ENCODE assay signal across 24 mouse cellular contexts in genomic region chr8:80899364-80899763, GRCm38 (mm10). TPM values are rescaled to one million over a fixed set of nuclear protein-coding genes. Genes with fewer than 3 reads are reported as not detected.
"Had no signal": no experiment of that assay in that cellular context is flagged by ENCODE, and none has a peak within 500 bp of the region (broad histone marks: within the 10 kb centered on the region; RNA-seq: fewer than 3 reads in every experiment).

No protein-coding gene starts in this region.

- H3K9me3 ChIP-seq: heart, embryonic 13.5 days; heart, embryonic 15.5 days; intestine, embryonic 15.5 days; liver, embryonic 13.5 days; liver, embryonic 15.5 days had no signal

- H3K4me3 ChIP-seq: heart, adult 2 months; heart, embryonic 13.5 days; heart, embryonic 15.5 days; intestine, embryonic 15.5 days; left cerebral cortex, adult 2 months; liver, embryonic 13.5 days; liver, embryonic 15.5 days had no signal

- H3K27me3 ChIP-seq: heart, embryonic 13.5 days; heart, embryonic 15.5 days; intestine, embryonic 15.5 days; liver, embryonic 13.5 days; liver, embryonic 15.5 days had no signal

- H3K9ac ChIP-seq: heart, embryonic 13.5 days; heart, embryonic 15.5 days; hindbrain, embryonic 14.5 days; intestine, embryonic 15.5 days; liver, embryonic 13.5 days; liver, embryonic 15.5 days had no signal

- H3K27ac ChIP-seq: heart, adult 2 months; heart, embryonic 13.5 days; heart, embryonic 15.5 days; hindbrain, embryonic 14.5 days; intestine, embryonic 15.5 days; left cerebral cortex, adult 2 months; liver, embryonic 13.5 days; liver, embryonic 15.5 days had no signal

- H3K4me2 ChIP-seq: heart, embryonic 11.5 days; heart, embryonic 13.5 days; heart, embryonic 15.5 days; hindbrain, embryonic 14.5 days; intestine, embryonic 15.5 days; liver, embryonic 11.5 days; liver, embryonic 13.5 days; liver, embryonic 15.5 days had no signal

- DNase-seq: gastrocnemius, postnatal 14 days; gastrocnemius, postnatal 36 days; heart, adult 11 months; heart, adult 2 months; heart, postnatal 14 days; heart, postnatal 36 days; kidney, adult 18-20 months; kidney, adult 8-10 months; kidney, postnatal 10 days; kidney, postnatal 25 days; layer of hippocampus, adult 9-11 months; liver; liver, embryonic 13.5 days had no signal

- H3K4me1 ChIP-seq: heart, embryonic 15.5 days; liver, embryonic 13.5 days; liver, embryonic 15.5 days had no signal

- ATAC-seq: hindbrain, embryonic 16.5 days; inflammation-experienced regulatory T-cells, adult 6 months; intestine, embryonic 15.5 days; intestine, postnatal 0 days had no signal

- H3K36me3 ChIP-seq: heart, embryonic 13.5 days; heart, embryonic 15.5 days; intestine, embryonic 15.5 days; liver, embryonic 13.5 days; liver, embryonic 15.5 days had no signal

RNA-seq across cellular contexts. Expression of gene Gab1, which starts 19.0 kb away (rescaled TPM):
- polyA plus RNA-seq: inflammation-experienced regulatory T-cells, adult 6 months had no signal
